Mouse (Mus musculus): ENCODE measurements around the gene Cfap77.

GRCm38 (mm10) chr2:29065796-29066195, 10.9 kb upstream of the Cfap77 start:
- TF ChIP-seq CTCF (IDR thresholded peaks at IDR 0.05; ENCODE audit: low read depth, low read length), result no peak
- no peak for TF ChIP-seq TAL1 (conservative IDR thresholded peaks at IDR 0.05; ENCODE audit: low read depth, low read length)
- TF ChIP-seq GATA1 (IDR thresholded peaks at IDR 0.05; ENCODE audit: borderline replicate concordance, low read length), result no peak
- no peak for TF ChIP-seq POLR2AphosphoS5 (IDR thresholded peaks at IDR 0.05; ENCODE audit: insufficient replicate concordance, low read depth, low read length)
- no peak for TF ChIP-seq GATA2 (IDR thresholded peaks at IDR 0.05; ENCODE audit: borderline replicate concordance, low read depth, low read length)
